Mouse (Mus musculus) CH12.LX (cell line): ENCODE measurements around the gene Rps29. TPM values are rescaled to one million over a fixed set of nuclear protein-coding genes. Genes with fewer than 3 reads are reported as not detected.
A peak's percentile ranks its signal among the peaks of the same experiment; 100 is the strongest.

Source experiments
- DNase-seq: peaks from one replicate; pipeline ENCODE4 v3.0.0-alpha.2; 2013; ENCODE audit errors: extremely low read depth
- H3K27ac ChIP-seq: 2 replicates; pipeline ENCODE4 v1.5.1; 2012; ENCODE audit warnings: low read depth, mild to moderate bottlenecking, control low read depth, moderate library complexity; ENCODE audit not compliant: insufficient read depth
- H3K27me3 ChIP-seq: replicated peaks from 2 replicates; pipeline ENCODE3; 2012; ENCODE audit warnings: inconsistent platforms
- H3K36me3 ChIP-seq, 2 experiments: replicated peaks in 1 of 2; 2 replicates each; pipeline versions ENCODE3 to v1.6.1; 2012; ENCODE audit warnings: inconsistent platforms in 1 of 2, low read length in 1 of 2, mild to moderate bottlenecking in 1 of 2, mixed read lengths in 1 of 2, moderate library complexity in 1 of 2; ENCODE audit not compliant: control insufficient read depth in 1 of 2, insufficient read depth in 1 of 2
- H3K4me1 ChIP-seq, 2 experiments: 2 replicates each; pipeline ENCODE4 v1.6.1; 2012; ENCODE audit warnings: inconsistent platforms in 1 of 2, moderate library complexity in 1 of 2; ENCODE audit not compliant: insufficient read depth in 2 of 2, control insufficient read depth in 1 of 2
- H3K4me2 ChIP-seq: 2 replicates; pipeline ENCODE4 v1.6.1; 2012; ENCODE audit warnings: low read depth, mild to moderate bottlenecking, control low read depth; ENCODE audit not compliant: poor library complexity, insufficient read depth, severe bottlenecking
- H3K4me3 ChIP-seq, 3 experiments: fragments of 150-350 bp in 1 of 3; sonication (generic) in 1 of 3; replicated peaks in 1 of 3; 2 replicates each; pipeline versions ENCODE3 to v1.5.1; 2011 to 2012; ENCODE audit warnings: low read depth in 2 of 3, low read length in 2 of 3, mild to moderate bottlenecking in 2 of 3, moderate library complexity in 2 of 3, control low read depth in 1 of 3, improper control_type of control experiment in 1 of 3, inconsistent platforms in 1 of 3, mixed read lengths in 1 of 3; ENCODE audit not compliant: poor library complexity in 1 of 3
- H3K79me2 ChIP-seq: replicated peaks from 2 replicates; pipeline ENCODE4 v1.6.1; 2012; ENCODE audit warnings: mild to moderate bottlenecking, moderate library complexity; ENCODE audit not compliant: control insufficient read depth, poor library complexity, insufficient read depth, severe bottlenecking; ENCODE audit errors: extremely low read depth
- H3K9ac ChIP-seq: 2 replicates; pipeline ENCODE4 v1.6.1; 2012; ENCODE audit warnings: low read depth, mild to moderate bottlenecking, control low read depth, moderate library complexity; ENCODE audit not compliant: insufficient read depth
- H3K9me3 ChIP-seq: replicated peaks from 2 replicates; pipeline ENCODE3; 2012; ENCODE audit warnings: low read length, inconsistent platforms, mixed read lengths
- BHLHE40 ChIP-seq: IDR thresholded peaks from 2 replicates; pipeline ENCODE4 v1.6.1; 2011; ENCODE audit warnings: mild to moderate bottlenecking, low read depth, low read length, improper control_type of control experiment
- CHD1 ChIP-seq: IDR thresholded peaks from 2 replicates; pipeline ENCODE4 v1.6.1; 2012; ENCODE audit warnings: low read depth, low read length, improper control_type of control experiment, inconsistent platforms
- E2F4 ChIP-seq: IDR thresholded peaks from 2 replicates; pipeline ENCODE4 v1.6.1; 2011; ENCODE audit warnings: low read depth, low read length, improper control_type of control experiment; ENCODE audit not compliant: insufficient replicate concordance
- ELF1 ChIP-seq: IDR thresholded peaks from 2 replicates; pipeline ENCODE4 v1.6.1; 2014; ENCODE audit warnings: low read depth, mild to moderate bottlenecking, inconsistent platforms, low read length, improper control_type of control experiment
- ETS1 ChIP-seq: conservative IDR thresholded peaks from 2 replicates; pipeline ENCODE4 v1.6.1; 2012; ENCODE audit warnings: low read depth, mild to moderate bottlenecking, inconsistent platforms, low read length, improper control_type of control experiment, moderate library complexity
- HCFC1 ChIP-seq: IDR thresholded peaks from 2 replicates; pipeline ENCODE4 v1.6.1; 2012; ENCODE audit warnings: low read depth, mild to moderate bottlenecking, inconsistent platforms, low read length, improper control_type of control experiment
- IRF4 ChIP-seq: IDR thresholded peaks from 2 replicates; pipeline ENCODE4 v1.6.1; 2014; ENCODE audit warnings: low read depth, mild to moderate bottlenecking, inconsistent platforms, low read length, improper control_type of control experiment
- KAT2A ChIP-seq: IDR thresholded peaks from 2 replicates; pipeline ENCODE4 v1.6.1; 2012; ENCODE audit warnings: low read length, improper control_type of control experiment, inconsistent platforms; ENCODE audit not compliant: insufficient replicate concordance
- MEF2A ChIP-seq: IDR thresholded peaks from 2 replicates; pipeline ENCODE4 v1.6.1; 2014; ENCODE audit warnings: low read depth, mild to moderate bottlenecking, inconsistent platforms, low read length, improper control_type of control experiment, borderline replicate concordance
- MXI1 ChIP-seq: IDR thresholded peaks from 2 replicates; pipeline ENCODE4 v1.6.1; 2011; ENCODE audit warnings: mild to moderate bottlenecking, low read depth, low read length, improper control_type of control experiment
- MYC ChIP-seq: IDR thresholded peaks from 2 replicates; pipeline ENCODE4 v1.6.1; 2011; ENCODE audit warnings: low read depth, mild to moderate bottlenecking, improper control_type of control experiment, low read length
- NELFE ChIP-seq: IDR thresholded peaks from 2 replicates; pipeline ENCODE4 v1.6.1; 2011; ENCODE audit warnings: low read depth, low read length, improper control_type of control experiment
- NRF1 ChIP-seq: IDR thresholded peaks from 2 replicates; pipeline ENCODE4 v1.6.1; 2014; ENCODE audit warnings: low read depth, mild to moderate bottlenecking, inconsistent platforms, low read length, improper control_type of control experiment, moderate library complexity
- POLR2A ChIP-seq: IDR thresholded peaks from 2 replicates; pipeline ENCODE4 v1.6.1; 2011; ENCODE audit warnings: low read depth, mild to moderate bottlenecking, improper control_type of control experiment, low read length
- RCOR1 ChIP-seq: conservative IDR thresholded peaks from 2 replicates; pipeline ENCODE4 v1.6.1; 2012; ENCODE audit warnings: low read depth, mild to moderate bottlenecking, inconsistent platforms, low read length, improper control_type of control experiment
- SIN3A ChIP-seq: IDR thresholded peaks from 2 replicates; pipeline ENCODE4 v1.6.1; 2012; ENCODE audit warnings: low read length, improper control_type of control experiment, inconsistent platforms
- SMC3 ChIP-seq: IDR thresholded peaks from 2 replicates; pipeline ENCODE4 v1.6.1; 2011; ENCODE audit warnings: low read depth, low read length, improper control_type of control experiment
- TBP ChIP-seq: conservative IDR thresholded peaks from 2 replicates; pipeline ENCODE4 v1.6.1; 2011; ENCODE audit warnings: low read depth, low read length, improper control_type of control experiment
- TCF12 ChIP-seq: IDR thresholded peaks from 2 replicates; pipeline ENCODE4 v1.6.1; 2014; ENCODE audit warnings: low read depth, mild to moderate bottlenecking, inconsistent platforms, low read length, improper control_type of control experiment
- UBTF ChIP-seq: IDR thresholded peaks from 2 replicates; pipeline ENCODE4 v1.6.1; 2012; ENCODE audit warnings: low read depth, mild to moderate bottlenecking, inconsistent platforms, low read length, improper control_type of control experiment, moderate library complexity
- ZMIZ1 ChIP-seq: IDR thresholded peaks from 2 replicates; pipeline ENCODE4 v1.6.1; 2012; ENCODE audit warnings: low read depth, mild to moderate bottlenecking, inconsistent platforms, low read length, improper control_type of control experiment
- dilution Hi-C: fragments of 300-500 bp; cut with MboI; formaldehyde crosslinking; loops from 2 replicates; pipeline ENCODE4 v1.14.3; 2020; ENCODE audit warnings: low sequenced_read_pairs; ENCODE audit not compliant: extremely low pct_unique_long_range_greater_than_20kb, extremely low pct_ligation_motif_present
- in situ Hi-C: fragments of 300-500 bp; cut with MboI; formaldehyde crosslinking; loops from 3 replicates; pipeline ENCODE4 v1.14.3; 2019; ENCODE audit warnings: low sequenced_read_pairs, low pct_ligation_motif_present, low pct_unique_long_range_greater_than_20kb, mixed read lengths
- polyA plus RNA-seq: library from polyadenylated mRNA; unstranded; fragments of >175 nt; gene quantifications from 2 replicates; pipeline ENCODE4 v1.2.1, GENCODE M21; 2012; ENCODE audit warnings: low read depth; ENCODE audit not compliant: insufficient read length
- total RNA-seq, 2 experiments: library from RNA; depleted of rRNA; stranded (reverse); fragments of 300-350 nt in 1 of 2; fragments of >200 nt in 1 of 2; gene quantifications; 2 replicates each; pipeline ENCODE4 v1.2.3; 2012 to 2014

The Rps29 gene
- total and polyA plus RNA-seq, 3 experiments: 635 to 5,532 (median 1,316) TPM

GRCm38 (mm10) chr12:69197378-69198163 lies 38.6 kb upstream of the Rps29 start:
- peak; percentile 23; the same call in 1 of the 2 replicates for TF ChIP-seq ELF1
- TF ChIP-seq MYC: peak; percentile 8; the same call in 1 of the 2 replicates
- no peak for TF ChIP-seq BHLHE40
- no peak for TF ChIP-seq TBP
- peak; percentile 7; the same call in 1 of the 2 replicates for TF ChIP-seq ZMIZ1
- TF ChIP-seq UBTF: peak; percentile 70
- peak; percentile 91 for TF ChIP-seq MXI1
- TF ChIP-seq, all 38 proteins: peak for 5
- Histone ChIP-seq H3K4me3 (peak overlapping the region; percentile 91 to 98 (median 97)), H3K27ac (peak overlapping the region; percentile 84), H3K4me2 (peak overlapping the region; percentile 91), H3K79me2 (peaks cover 47% of the 10 kb centered on the region), H3K9me3 (no peaks in the 10 kb centered on the region), H3K4me1 (peaks cover 6 to 29% of the 10 kb centered on the region in 2 experiments; a peak in 3 of 4 replicates), H3K9ac (peak overlapping the region; percentile 61), H3K27me3 (no peaks in the 10 kb centered on the region), H3K36me3 (peaks cover 22 to 38% of the 10 kb centered on the region in 2 experiments)
- in situ Hi-C loops: no loop called here
- DNase-seq: no peak
- dilution Hi-C loops: no loop called here

GRCm38 (mm10) chr12:69196444-69197377 lies 37.7 kb upstream of the Rps29 start, which contains the start of gene Gm49383:
TSS of gene Gm49383 (minus strand) at chr12:69197104.
- H3K4me2 ChIP-seq: peak within 1 kb of the TSS; percentile 91
- H3K27me3 ChIP-seq: no peaks in the 10 kb centered on the region
- peaks cover 47% of the 10 kb centered on the region for H3K79me2 ChIP-seq
- H3K36me3 ChIP-seq: peaks cover 16 to 35% of the 10 kb centered on the region in 2 experiments
- H3K4me1 ChIP-seq: peaks cover 6 to 28% of the 10 kb centered on the region in 2 experiments; a peak in 3 of 4 replicates
- peak; percentile 58 for DNase-seq
- peak within 1 kb of the TSS; percentile 61 for H3K9ac ChIP-seq
- dilution Hi-C loops (no loop called here), in situ Hi-C loops (no loop called here)
- no peaks in the 10 kb centered on the region for H3K9me3 ChIP-seq
- peak within 1 kb of the TSS; percentile 91 to 98 (median 97) for H3K4me3 ChIP-seq
- TF ChIP-seq E2F4 (peak; percentile 80; the same call in 1 of the 2 replicates), TCF12 (peak; percentile 82), IRF4 (no peak), POLR2A (peak; percentile 87), MXI1 (peak; percentile 82), NRF1 (peak; percentile 39; the same call in 1 of the 2 replicates), SIN3A (peak; percentile 92; the same call in 1 of the 2 replicates), ZMIZ1 (peak; percentile 79), KAT2A (peak; percentile 68; the same call in 1 of the 2 replicates), MYC (peak; percentile 19; the same call in 1 of the 2 replicates), CHD1 (0 out of 2 replicates have a peak, but pooled peaks have one; percentile 76), TBP (0 out of 2 replicates have a peak, but pooled peaks have one; percentile 41), SMC3 (no peak), HCFC1 (peak; percentile 79), NELFE (peak; percentile 62), ETS1 (no peak), ELF1 (peak; percentile 93), RCOR1 (no peak), MEF2A (peak; percentile 55; the same call in 1 of the 2 replicates)
- H3K27ac ChIP-seq: peak within 1 kb of the TSS; percentile 84
